Mouse (Mus musculus): Measurements from ENCODE around the gene Baz2a. TPM values are rescaled to one million over a fixed set of nuclear protein-coding genes. Genes with fewer than 3 reads are reported as not detected.
A peak's percentile ranks its signal among the peaks of the same experiment; 100 is the strongest.

Baz2a gene
- polyA plus RNA-seq, 1 experiment from 2014 or later = 17.1 TPM

- no peak for ATAC-seq (ENCODE audit: insufficient number of reproducible peaks, low FRiP score, low TSS enrichment, low read depth)
- H3K4me2 ChIP-seq (ENCODE audit: low read depth, severe bottlenecking) = peak overlapping the region; percentile 88
- 0 out of 2 replicates have a peak overlapping the region, but pooled peaks have one; percentile 85 for H3K27ac ChIP-seq (replicated peaks; ENCODE audit: low read depth, low read length)
- H3K4me3 ChIP-seq (ENCODE audit: low read depth, low read length) = peak overlapping the region; percentile 77
- H3K36me3 ChIP-seq (ENCODE audit: control insufficient read depth, insufficient read depth, low read length) = peaks cover 8% of the 10 kb centered on the region
- no peak for DNase-seq (ENCODE audit: low spot score)
- H3K9ac ChIP-seq (ENCODE audit: low read length) = peak overlapping the region; percentile 77
- no peaks in the 10 kb centered on the region for H3K27me3 ChIP-seq (ENCODE audit: control insufficient read depth, insufficient read depth, low read length)
- peaks cover 22% of the 10 kb centered on the region for H3K4me1 ChIP-seq (ENCODE audit: control insufficient read depth, insufficient read depth, low read length)
- WGBS = 28% methylated on average over 13 of the region's 13 CpGs
- no peaks in the 10 kb centered on the region for H3K9me3 ChIP-seq (ENCODE audit: control insufficient read depth, low read length)
Measured at GRCm38 (mm10) chr10:128093496-128094294, 2.3 kb downstream of the Baz2a start.

GRCm38 (mm10) chr10:128094340-128094968 lies 3.1 kb downstream of the Baz2a start:
- H3K36me3 ChIP-seq (ENCODE audit: control insufficient read depth, insufficient read depth, low read length) = peaks cover 4% of the 10 kb centered on the region; the same call in 1 of the 2 replicates
- H3K4me1 ChIP-seq (ENCODE audit: control insufficient read depth, insufficient read depth, low read length) = peaks cover 22% of the 10 kb centered on the region
- peak overlapping the region; percentile 88; the same call in 1 of the 2 replicates for H3K4me2 ChIP-seq (ENCODE audit: low read depth, severe bottlenecking)
- no peak overlapping the region for H3K4me3 ChIP-seq (ENCODE audit: low read depth, low read length)
- ATAC-seq (ENCODE audit: insufficient number of reproducible peaks, low FRiP score, low TSS enrichment, low read depth) (peak; percentile 41), DNase-seq (ENCODE audit: low spot score) (peak; percentile 83)
- no peaks in the 10 kb centered on the region for H3K27me3 ChIP-seq (ENCODE audit: control insufficient read depth, insufficient read depth, low read length)
- no peak overlapping the region for H3K27ac ChIP-seq (replicated peaks; ENCODE audit: low read depth, low read length)
- no peak overlapping the region for H3K9ac ChIP-seq (ENCODE audit: low read length)
- 12% methylated on average over 19 of the region's 19 CpGs for WGBS
- no peaks in the 10 kb centered on the region for H3K9me3 ChIP-seq (ENCODE audit: control insufficient read depth, low read length)

GRCm38 (mm10) chr10:128095003-128095636 lies 3.7 kb downstream of the Baz2a start:
- DNase-seq (ENCODE audit: low spot score) (no peak), ATAC-seq (ENCODE audit: insufficient number of reproducible peaks, low FRiP score, low TSS enrichment, low read depth) (no peak)
- Histone ChIP-seq H3K9me3 (ENCODE audit: control insufficient read depth, low read length) (no peaks in the 10 kb centered on the region), H3K36me3 (ENCODE audit: control insufficient read depth, insufficient read depth, low read length) (no peaks in the 10 kb centered on the region), H3K27me3 (ENCODE audit: control insufficient read depth, insufficient read depth, low read length) (no peaks in the 10 kb centered on the region), H3K4me1 (ENCODE audit: control insufficient read depth, insufficient read depth, low read length) (peaks cover 22% of the 10 kb centered on the region), H3K4me2 (ENCODE audit: low read depth, severe bottlenecking) (no peak overlapping the region), H3K4me3 (ENCODE audit: low read depth, low read length) (no peak overlapping the region), H3K9ac (ENCODE audit: low read length) (no peak overlapping the region), H3K27ac (replicated peaks; ENCODE audit: low read depth, low read length) (no peak overlapping the region)
- WGBS = 35% methylated on average over 9 of the region's 9 CpGs

- ATAC-seq (ENCODE audit: insufficient number of reproducible peaks, low FRiP score, low TSS enrichment, low read depth) = no peak
- Histone ChIP-seq H3K9me3 (ENCODE audit: control insufficient read depth, low read length) (no peaks in the 10 kb centered on the region), H3K27ac (replicated peaks; ENCODE audit: low read depth, low read length) (no peak overlapping the region), H3K4me1 (ENCODE audit: control insufficient read depth, insufficient read depth, low read length) (peaks cover 16% of the 10 kb centered on the region), H3K4me2 (ENCODE audit: low read depth, severe bottlenecking) (peak overlapping the region; percentile 73; the same call in 1 of the 2 replicates), H3K36me3 (ENCODE audit: control insufficient read depth, insufficient read depth, low read length) (no peaks in the 10 kb centered on the region), H3K9ac (ENCODE audit: low read length) (no peak overlapping the region), H3K27me3 (ENCODE audit: control insufficient read depth, insufficient read depth, low read length) (no peaks in the 10 kb centered on the region), H3K4me3 (ENCODE audit: low read depth, low read length) (peak overlapping the region; percentile 95; the same call in 1 of the 2 replicates)
- no peak for DNase-seq (ENCODE audit: low spot score)
- 16% methylated on average over 4 of the region's 4 CpGs for WGBS
Measured at GRCm38 (mm10) chr10:128096313-128096692, 4.9 kb downstream of the Baz2a start.

- no peaks in the 10 kb centered on the region for H3K9me3 ChIP-seq (ENCODE audit: control insufficient read depth, low read length)
- WGBS = under 1% methylated on average over 82 of the region's 86 CpGs
- DNase-seq (ENCODE audit: low spot score) (peak; percentile 95), ATAC-seq (ENCODE audit: insufficient number of reproducible peaks, low FRiP score, low TSS enrichment, low read depth) (peak; percentile 78)
- peak overlapping the region; percentile 73 for H3K4me2 ChIP-seq (ENCODE audit: low read depth, severe bottlenecking)
- no peaks in the 10 kb centered on the region for H3K27me3 ChIP-seq (ENCODE audit: control insufficient read depth, insufficient read depth, low read length)
- H3K4me3 ChIP-seq (ENCODE audit: low read depth, low read length) = peak overlapping the region; percentile 95
- peaks cover 10% of the 10 kb centered on the region for H3K4me1 ChIP-seq (ENCODE audit: control insufficient read depth, insufficient read depth, low read length)
- peak overlapping the region; percentile 89 for H3K9ac ChIP-seq (ENCODE audit: low read length)
- no peaks in the 10 kb centered on the region for H3K36me3 ChIP-seq (ENCODE audit: control insufficient read depth, insufficient read depth, low read length)
- peak overlapping the region; percentile 22; the same call in 1 of the 2 replicates for H3K27ac ChIP-seq (replicated peaks; ENCODE audit: low read depth, low read length)
Measured at GRCm38 (mm10) chr10:128096693-128097586, 5.6 kb downstream of the Baz2a start.

GRCm38 (mm10) chr10:128097587-128097971 lies 6.2 kb downstream of the Baz2a start:
- Histone ChIP-seq H3K27ac (replicated peaks; ENCODE audit: low read depth, low read length) (peak overlapping the region; percentile 22; the same call in 1 of the 2 replicates), H3K4me2 (ENCODE audit: low read depth, severe bottlenecking) (peak overlapping the region; percentile 73), H3K27me3 (ENCODE audit: control insufficient read depth, insufficient read depth, low read length) (no peaks in the 10 kb centered on the region), H3K9ac (ENCODE audit: low read length) (peak overlapping the region; percentile 89), H3K9me3 (ENCODE audit: control insufficient read depth, low read length) (no peaks in the 10 kb centered on the region), H3K4me1 (ENCODE audit: control insufficient read depth, insufficient read depth, low read length) (peaks cover 8% of the 10 kb centered on the region), H3K4me3 (ENCODE audit: low read depth, low read length) (peak overlapping the region; percentile 95), H3K36me3 (ENCODE audit: control insufficient read depth, insufficient read depth, low read length) (no peaks in the 10 kb centered on the region)
- WGBS = under 1% methylated on average over 13 of the region's 13 CpGs
- no peak for ATAC-seq (ENCODE audit: insufficient number of reproducible peaks, low FRiP score, low TSS enrichment, low read depth)
- DNase-seq (ENCODE audit: low spot score) = peak; percentile 67

- H3K4me3 ChIP-seq (ENCODE audit: low read depth, low read length) = no peak overlapping the region
- H3K27me3 ChIP-seq (ENCODE audit: control insufficient read depth, insufficient read depth, low read length) = no peaks in the 10 kb centered on the region
- no peak overlapping the region for H3K27ac ChIP-seq (replicated peaks; ENCODE audit: low read depth, low read length)
- no peaks in the 10 kb centered on the region for H3K9me3 ChIP-seq (ENCODE audit: control insufficient read depth, low read length)
- peaks cover 16% of the 10 kb centered on the region for H3K36me3 ChIP-seq (ENCODE audit: control insufficient read depth, insufficient read depth, low read length)
- no peaks in the 10 kb centered on the region for H3K4me1 ChIP-seq (ENCODE audit: control insufficient read depth, insufficient read depth, low read length)
- 90% methylated on average over 4 of the region's 4 CpGs for WGBS
- no peak overlapping the region for H3K4me2 ChIP-seq (ENCODE audit: low read depth, severe bottlenecking)
- ATAC-seq (ENCODE audit: insufficient number of reproducible peaks, low FRiP score, low TSS enrichment, low read depth) = no peak
- DNase-seq (ENCODE audit: low spot score) = no peak
- H3K9ac ChIP-seq (ENCODE audit: low read length) = no peak overlapping the region
Measured at GRCm38 (mm10) chr10:128110103-128110761, 18.9 kb downstream of the Baz2a start.
